Mouse (Mus musculus) left cerebral cortex, postnatal 14 days (tissue): ENCODE data around the gene Mast4. TPM values are rescaled to one million over a fixed set of nuclear protein-coding genes. Genes with fewer than 3 reads are reported as not detected.

Experiments used
- DNase-seq, 2 experiments: peaks; one replicate each; pipeline ENCODE4 v3.0.0; 2021 to 2022; ENCODE audit warnings: low spot score in 2 of 2, mixed read lengths in 1 of 2
- intact Hi-C: fragments of 180-260 bp; cut with DNase I; formaldehyde crosslinking; loops from one replicate; pipeline ENCODE4 v1.15.1; 2025
- total RNA-seq, 2 experiments: library from RNA; stranded (reverse); gene quantifications; 2 replicates each; pipeline ENCODE4 v1.2.3; 2021

Mast4 gene
- total RNA-seq, 2 experiments from 2014 or later = 35.5 to 41.2 TPM

- intact Hi-C loops = no loop called here
- no peak for DNase-seq
Measured at GRCm38 (mm10) chr13:103248102-103249054, 85.9 kb downstream of the Mast4 start.

- no peak for DNase-seq
- intact Hi-C loops = no loop called here
Measured at GRCm38 (mm10) chr13:103246973-103247718, 87.2 kb downstream of the Mast4 start.

- intact Hi-C loops = no loop called here
- no peak for DNase-seq
Measured at GRCm38 (mm10) chr13:103245431-103245830, 88.9 kb downstream of the Mast4 start.

GRCm38 (mm10) chr13:103244053-103244452, 90.2 kb downstream of the Mast4 start:
- intact Hi-C loops = no loop called here
- no peak for DNase-seq

GRCm38 (mm10) chr13:103241092-103241491, 93.2 kb downstream of the Mast4 start:
- no peak for DNase-seq
- intact Hi-C loops = no loop called here

- intact Hi-C loops = no loop called here
- no peak for DNase-seq
Measured at GRCm38 (mm10) chr13:103239654-103240053, 94.6 kb downstream of the Mast4 start.

GRCm38 (mm10) chr13:103238034-103238705, 96.1 kb downstream of the Mast4 start:
- no peak for DNase-seq
- intact Hi-C loops = no loop called here

GRCm38 (mm10) chr13:103232171-103232570, 102.1 kb downstream of the Mast4 start:
- no peak for DNase-seq
- intact Hi-C loops = no loop called here

GRCm38 (mm10) chr13:103229069-103229468, 105.2 kb downstream of the Mast4 start:
- intact Hi-C loops = no loop called here
- no peak for DNase-seq

GRCm38 (mm10) chr13:103225895-103226815, 108.1 kb downstream of the Mast4 start:
- DNase-seq = no peak
- intact Hi-C loops = no loop called here

GRCm38 (mm10) chr13:103225217-103225894, 108.9 kb downstream of the Mast4 start:
- no peak for DNase-seq
- intact Hi-C loops = no loop called here

GRCm38 (mm10) chr13:103220479-103221064, 113.7 kb downstream of the Mast4 start:
- DNase-seq = no peak
- intact Hi-C loops = no loop called here

GRCm38 (mm10) chr13:103219999-103220398, 114.3 kb downstream of the Mast4 start:
- intact Hi-C loops = no loop called here
- no peak for DNase-seq

- intact Hi-C loops = no loop called here
- DNase-seq = no peak
Measured at GRCm38 (mm10) chr13:103217486-103217885, 116.8 kb downstream of the Mast4 start.

- DNase-seq = no peak
- intact Hi-C loops = no loop called here
Measured at GRCm38 (mm10) chr13:103214506-103214905, 119.8 kb downstream of the Mast4 start.

GRCm38 (mm10) chr13:103211953-103212352, 122.3 kb downstream of the Mast4 start:
- peak; percentile 10 to 18 for DNase-seq
- intact Hi-C loops = no loop called here

- DNase-seq = peak in 1 of 2 experiments; percentile 12
Measured at GRCm38 (mm10) chr13:103211501-103211941, 122.8 kb downstream of the Mast4 start.

GRCm38 (mm10) chr13:103210746-103211145, 123.6 kb downstream of the Mast4 start:
- intact Hi-C loops = no loop called here
- DNase-seq = no peak

More at GRCm38 (mm10) chr13:103211501-103211941, 122.8 kb downstream of the Mast4 start:
- intact Hi-C loops = no loop called here
